Mouse (Mus musculus) c-Kit-positive CD71-positive TER-119-positive erythroid progenitor cells, embryonic 14.5 days (primary cell): ENCODE results near the gene Tjp3.
"Not testable (repeated sequence)": the region's sequence is repeated elsewhere in the genome, so short reads cannot be mapped to it uniquely, and the experiment has no call there.

Source experiments
- DNase-seq: peaks from one replicate; pipeline ENCODE4 v3.0.0-alpha.2; 2013; ENCODE audit warnings: low spot score

Gene Tjp3

GRCm38 (mm10) chr10:81230438-81231332 lies 60.7 kb downstream of the Tjp3 start, which contains the start of gene Atcay:
Gene Atcay (minus strand): TSS chr10:81230833.
- no peak for DNase-seq

GRCm38 (mm10) chr10:81229735-81230437 lies 61.5 kb downstream of the Tjp3 start:
- no peak for DNase-seq

GRCm38 (mm10) chr10:81223731-81224130 lies 67.7 kb downstream of the Tjp3 start:
- DNase-seq: not testable (repeated sequence)
